Mouse (Mus musculus) adrenal gland, adult 8-10 months (tissue): ENCODE results near the gene Fntb. TPM values are rescaled to one million over a fixed set of nuclear protein-coding genes. Genes with fewer than 3 reads are reported as not detected.

ENCODE experiments used
- DNase-seq: peaks from one replicate; pipeline ENCODE4 v3.0.0; 2022
- total RNA-seq, 4 experiments: library from RNA; stranded (reverse); gene quantifications; 2 replicates each; pipeline ENCODE4 v1.2.4; 2022

Fntb gene
- total RNA-seq, 4 experiments from 2014 or later = 14.4 to 18.8 (median 16.8) TPM

- no peak for DNase-seq
Measured at GRCm38 (mm10) chr12:76889404-76890184, 124.2 kb downstream of the Fntb start.

- no peak for DNase-seq
Measured at GRCm38 (mm10) chr12:76891160-76891559, 125.8 kb downstream of the Fntb start.

- DNase-seq = no peak
Measured at GRCm38 (mm10) chr12:76892910-76893695, 127.7 kb downstream of the Fntb start.

GRCm38 (mm10) chr12:76894792-76895559 is 129.6 kb downstream of the Fntb start:
- DNase-seq = no peak

GRCm38 (mm10) chr12:76895777-76896176 is 130.4 kb downstream of the Fntb start:
- DNase-seq = no peak

- no peak for DNase-seq
Measured at GRCm38 (mm10) chr12:76896566-76896965, 131.2 kb downstream of the Fntb start.

- no peak for DNase-seq
Measured at GRCm38 (mm10) chr12:76897006-76897405, 131.6 kb downstream of the Fntb start.

GRCm38 (mm10) chr12:76898141-76898540 is 132.8 kb downstream of the Fntb start:
- DNase-seq = no peak

- DNase-seq = no peak
Measured at GRCm38 (mm10) chr12:76899261-76899975, 134.0 kb downstream of the Fntb start.

- no peak for DNase-seq
Measured at GRCm38 (mm10) chr12:76901508-76902294, 136.3 kb downstream of the Fntb start.

- DNase-seq = no peak
Measured at GRCm38 (mm10) chr12:76906278-76906677, 140.9 kb downstream of the Fntb start.

- DNase-seq = no peak
Measured at GRCm38 (mm10) chr12:76909218-76909617, 143.8 kb downstream of the Fntb start.

- no peak for DNase-seq
Measured at GRCm38 (mm10) chr12:76910258-76910940, 145.0 kb downstream of the Fntb start.

- DNase-seq = no peak
Measured at GRCm38 (mm10) chr12:76911171-76911726, 145.9 kb downstream of the Fntb start.

- no peak for DNase-seq
Measured at GRCm38 (mm10) chr12:76912193-76912592, 146.8 kb downstream of the Fntb start.

- no peak for DNase-seq
Measured at GRCm38 (mm10) chr12:76916163-76916562, 150.8 kb downstream of the Fntb start.

GRCm38 (mm10) chr12:76918113-76918512 is 152.7 kb downstream of the Fntb start:
- peak; percentile 10 for DNase-seq

GRCm38 (mm10) chr12:76918855-76919254 is 153.5 kb downstream of the Fntb start:
- DNase-seq = no peak

GRCm38 (mm10) chr12:76920398-76920797 is 155.0 kb downstream of the Fntb start:
- no peak for DNase-seq

GRCm38 (mm10) chr12:76920990-76921389 is 155.6 kb downstream of the Fntb start:
- DNase-seq = no peak
